Mouse (Mus musculus) kidney, adult 2 months (tissue): ENCODE measurements around the gene Gm28047.

Experiments used
- CTCF ChIP-seq: fragments of 200-500 bp; conservative IDR thresholded peaks from 2 replicates; pipeline ENCODE4 v1.5.1; 2011; ENCODE audit warnings: low read depth, mild to moderate bottlenecking, control low read depth, low read length, moderate library complexity, mixed read lengths; ENCODE audit not compliant: insufficient read depth, insufficient read length
- POLR2A ChIP-seq: fragments of 200-500 bp; IDR thresholded peaks from one replicate; pipeline ENCODE4 v1.6.1; 2011; ENCODE audit warnings: low read depth, low read length, control low read depth

GRCm38 (mm10) chr15:102515791-102516190 lies 109.1 kb downstream of the Gm28047 start:
- TF ChIP-seq POLR2A (no peak), CTCF (no peak)
